Mouse (Mus musculus): ENCODE results near the gene Mical3. TPM values are rescaled to one million over a fixed set of nuclear protein-coding genes. Genes with fewer than 3 reads are reported as not detected.

Mical3 gene
- total and polyA plus RNA-seq, 2 experiments from 2014 or later: 30.8 to 94.8 TPM

- TF ChIP-seq CTCF (IDR thresholded peaks at IDR 0.05; ENCODE audit: low read depth) (no peak), EP300 (IDR thresholded peaks at IDR 0.05; ENCODE audit: low read depth) (no peak)
- Histone ChIP-seq H3K4me3 (ENCODE audit: low read depth, low read length) (no peak overlapping the region), H3K4me1 (ENCODE audit: control insufficient read depth, insufficient read depth) (peaks cover 9% of the 10 kb centered on the region; the same call in 1 of the 2 replicates), H3K4me2 (ENCODE audit: low read depth, low read length) (no peak overlapping the region), H3K27ac (ENCODE audit: low read depth) (no peak overlapping the region), H3K27me3 (ENCODE audit: control insufficient read depth, insufficient read depth, low read length) (no peaks in the 10 kb centered on the region), H3K9ac (replicated peaks; ENCODE audit: low read depth, low read length) (no peak overlapping the region), H3K9me3 (replicated peaks; ENCODE audit: control insufficient read depth, low read length) (no peaks in the 10 kb centered on the region), H3K36me3 (replicated peaks; ENCODE audit: control insufficient read depth, insufficient read depth, low read length) (peaks cover 63% of the 10 kb centered on the region)
- 64% methylated on average over 4 of the region's 4 CpGs for WGBS
- ATAC-seq (ENCODE audit: insufficient read depth, low read depth) (no peak), DNase-seq (ENCODE audit: low spot score) (no peak)
Measured at GRCm38 (mm10) chr6:121004959-121005358, 125.8 kb downstream of the Mical3 start.

GRCm38 (mm10) chr6:121002952-121003351 is 127.8 kb downstream of the Mical3 start:
- Histone ChIP-seq H3K4me1 (ENCODE audit: control insufficient read depth, insufficient read depth) (peaks cover 21% of the 10 kb centered on the region), H3K9me3 (replicated peaks; ENCODE audit: control insufficient read depth, low read length) (no peaks in the 10 kb centered on the region), H3K9ac (replicated peaks; ENCODE audit: low read depth, low read length) (no peak overlapping the region), H3K4me3 (ENCODE audit: low read depth, low read length) (no peak overlapping the region), H3K4me2 (ENCODE audit: low read depth, low read length) (no peak overlapping the region), H3K36me3 (replicated peaks; ENCODE audit: control insufficient read depth, insufficient read depth, low read length) (peaks cover 53% of the 10 kb centered on the region), H3K27me3 (ENCODE audit: control insufficient read depth, insufficient read depth, low read length) (no peaks in the 10 kb centered on the region), H3K27ac (ENCODE audit: low read depth) (no peak overlapping the region)
- 85% methylated on average over 3 of the region's 3 CpGs for WGBS
- ATAC-seq (ENCODE audit: insufficient read depth, low read depth) (no peak), DNase-seq (ENCODE audit: low spot score) (no peak)
- no peak for TF ChIP-seq CTCF (IDR thresholded peaks at IDR 0.05; ENCODE audit: low read depth)
- TF ChIP-seq EP300 (IDR thresholded peaks at IDR 0.05; ENCODE audit: low read depth): no peak

- Histone ChIP-seq H3K27ac (ENCODE audit: low read depth) (peak overlapping the region; percentile 89), H3K9me3 (replicated peaks; ENCODE audit: control insufficient read depth, low read length) (no peaks in the 10 kb centered on the region), H3K4me1 (ENCODE audit: control insufficient read depth, insufficient read depth) (peaks cover 21% of the 10 kb centered on the region), H3K9ac (replicated peaks; ENCODE audit: low read depth, low read length) (0 out of 2 replicates have a peak overlapping the region, but pooled peaks have one; percentile 22), H3K4me2 (ENCODE audit: low read depth, low read length) (no peak overlapping the region), H3K36me3 (replicated peaks; ENCODE audit: control insufficient read depth, insufficient read depth, low read length) (peaks cover 50% of the 10 kb centered on the region), H3K27me3 (ENCODE audit: control insufficient read depth, insufficient read depth, low read length) (no peaks in the 10 kb centered on the region), H3K4me3 (ENCODE audit: low read depth, low read length) (no peak overlapping the region)
- DNase-seq (ENCODE audit: low spot score): peak; percentile 53
- ATAC-seq (ENCODE audit: insufficient read depth, low read depth): peak; percentile 71
- TF ChIP-seq CTCF (IDR thresholded peaks at IDR 0.05; ENCODE audit: low read depth) (no peak), EP300 (IDR thresholded peaks at IDR 0.05; ENCODE audit: low read depth) (no peak)
- 35% methylated on average over 8 of the region's 8 CpGs for WGBS
Measured at GRCm38 (mm10) chr6:120999860-121000526, 130.8 kb downstream of the Mical3 start.

GRCm38 (mm10) chr6:120999087-120999486 is 131.7 kb downstream of the Mical3 start:
- Histone ChIP-seq H3K4me3 (ENCODE audit: low read depth, low read length) (no peak overlapping the region), H3K27me3 (ENCODE audit: control insufficient read depth, insufficient read depth, low read length) (no peaks in the 10 kb centered on the region), H3K9ac (replicated peaks; ENCODE audit: low read depth, low read length) (no peak overlapping the region), H3K27ac (ENCODE audit: low read depth) (peak overlapping the region; percentile 89), H3K36me3 (replicated peaks; ENCODE audit: control insufficient read depth, insufficient read depth, low read length) (peaks cover 53% of the 10 kb centered on the region), H3K4me2 (ENCODE audit: low read depth, low read length) (no peak overlapping the region), H3K9me3 (replicated peaks; ENCODE audit: control insufficient read depth, low read length) (no peaks in the 10 kb centered on the region), H3K4me1 (ENCODE audit: control insufficient read depth, insufficient read depth) (peaks cover 21% of the 10 kb centered on the region)
- DNase-seq (ENCODE audit: low spot score) (no peak), ATAC-seq (ENCODE audit: insufficient read depth, low read depth) (no peak)
- TF ChIP-seq EP300 (IDR thresholded peaks at IDR 0.05; ENCODE audit: low read depth) (no peak), CTCF (IDR thresholded peaks at IDR 0.05; ENCODE audit: low read depth) (no peak)
- 64% methylated on average over 5 of the region's 5 CpGs for WGBS

GRCm38 (mm10) chr6:120996607-120997006 is 134.2 kb downstream of the Mical3 start:
- WGBS: 82% methylated on average over 6 of the region's 6 CpGs
- no peaks in the 10 kb centered on the region for H3K9me3 ChIP-seq (replicated peaks; ENCODE audit: control insufficient read depth, low read length)
- TF ChIP-seq EP300 (IDR thresholded peaks at IDR 0.05; ENCODE audit: low read depth) (no peak), CTCF (IDR thresholded peaks at IDR 0.05; ENCODE audit: low read depth) (no peak)
- peaks cover 29% of the 10 kb centered on the region for H3K4me1 ChIP-seq (ENCODE audit: control insufficient read depth, insufficient read depth)
- H3K4me3 ChIP-seq (ENCODE audit: low read depth, low read length): no peak overlapping the region
- no peak overlapping the region for H3K27ac ChIP-seq (ENCODE audit: low read depth)
- H3K27me3 ChIP-seq (ENCODE audit: control insufficient read depth, insufficient read depth, low read length): no peaks in the 10 kb centered on the region
- peaks cover 46% of the 10 kb centered on the region for H3K36me3 ChIP-seq (replicated peaks; ENCODE audit: control insufficient read depth, insufficient read depth, low read length)
- DNase-seq (ENCODE audit: low spot score): no peak
- no peak overlapping the region for H3K9ac ChIP-seq (replicated peaks; ENCODE audit: low read depth, low read length)
- no peak for ATAC-seq (ENCODE audit: insufficient read depth, low read depth)
- H3K4me2 ChIP-seq (ENCODE audit: low read depth, low read length): no peak overlapping the region

- Histone ChIP-seq H3K36me3 (replicated peaks; ENCODE audit: control insufficient read depth, insufficient read depth, low read length) (peaks cover 36% of the 10 kb centered on the region), H3K4me2 (ENCODE audit: low read depth, low read length) (no peak overlapping the region), H3K9ac (replicated peaks; ENCODE audit: low read depth, low read length) (no peak overlapping the region), H3K9me3 (replicated peaks; ENCODE audit: control insufficient read depth, low read length) (no peaks in the 10 kb centered on the region), H3K27ac (ENCODE audit: low read depth) (no peak overlapping the region), H3K4me3 (ENCODE audit: low read depth, low read length) (no peak overlapping the region), H3K4me1 (ENCODE audit: control insufficient read depth, insufficient read depth) (peaks cover 24% of the 10 kb centered on the region), H3K27me3 (ENCODE audit: control insufficient read depth, insufficient read depth, low read length) (no peaks in the 10 kb centered on the region)
- no peak for DNase-seq (ENCODE audit: low spot score)
- WGBS: 79% methylated on average over 9 of the region's 9 CpGs
- TF ChIP-seq CTCF (IDR thresholded peaks at IDR 0.05; ENCODE audit: low read depth): no peak
- no peak for TF ChIP-seq EP300 (IDR thresholded peaks at IDR 0.05; ENCODE audit: low read depth)
- no peak for ATAC-seq (ENCODE audit: insufficient read depth, low read depth)
Measured at GRCm38 (mm10) chr6:120995541-120995940, 135.3 kb downstream of the Mical3 start.

All from heart, postnatal 0 days (tissue).